Mouse (Mus musculus) leukemia stem cell, adult 10-12 weeks (primary cell): Measurements from ENCODE around the gene E030025P04Rik. TPM values are rescaled to one million over a fixed set of nuclear protein-coding genes. Genes with fewer than 3 reads are reported as not detected.

Experiments
- polyA plus RNA-seq: library from polyadenylated mRNA; stranded (reverse); fragments of >175 nt; gene quantifications from 2 replicates; pipeline ENCODE4 v1.2.3, GENCODE M21; 2012; ENCODE audit warnings: low replicate concordance

E030025P04Rik gene
- not detected in 2 replicates for polyA plus RNA-seq

DNA sequence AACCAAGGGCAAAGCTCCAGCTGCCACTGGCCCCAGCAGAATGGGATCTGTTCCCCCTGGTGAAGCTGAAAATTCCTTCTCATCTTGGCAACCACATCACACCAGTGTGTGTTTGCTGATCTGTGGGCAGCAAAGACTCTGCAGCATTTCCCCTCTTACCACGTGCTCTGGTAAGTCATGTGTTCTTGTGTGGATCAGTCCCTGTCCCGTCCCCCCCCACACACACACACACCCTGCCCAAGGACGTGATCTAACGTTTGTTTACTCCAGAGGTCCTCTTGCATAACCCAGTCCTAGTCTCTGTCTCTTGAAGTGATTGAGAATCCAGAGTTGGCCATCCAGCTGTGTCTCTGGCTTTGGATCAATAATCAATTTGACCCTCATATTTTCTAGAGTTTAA is at the start of gene E030025P04Rik:
Gene E030025P04Rik, minus strand, starts transcription at position 134 of the 400 bp plus-strand sequence.

Other genes starting within 250 kb of the E030025P04Rik start
- gene Axin2, start 224.0 kb downstream of the E030025P04Rik start, polyA plus RNA-seq: 2.9 and 4.9 TPM in 2 replicates
- 0.07 and 0.23 TPM in 2 replicates for gene Rgs9, start 153.8 kb upstream of the E030025P04Rik start, polyA plus RNA-seq
- 26.4 and 84.3 TPM in 2 replicates for gene Gna13, start 218.5 kb upstream of the E030025P04Rik start, polyA plus RNA-seq